Mouse (Mus musculus): ENCODE results near the gene Xpa. TPM values are rescaled to one million over a fixed set of nuclear protein-coding genes. Genes with fewer than 3 reads are reported as not detected.
A peak's percentile ranks its signal among the peaks of the same experiment; 100 is the strongest.

Gene Xpa
- polyA plus RNA-seq, 1 experiment from 2014 or later: 13.8 TPM

DNA sequence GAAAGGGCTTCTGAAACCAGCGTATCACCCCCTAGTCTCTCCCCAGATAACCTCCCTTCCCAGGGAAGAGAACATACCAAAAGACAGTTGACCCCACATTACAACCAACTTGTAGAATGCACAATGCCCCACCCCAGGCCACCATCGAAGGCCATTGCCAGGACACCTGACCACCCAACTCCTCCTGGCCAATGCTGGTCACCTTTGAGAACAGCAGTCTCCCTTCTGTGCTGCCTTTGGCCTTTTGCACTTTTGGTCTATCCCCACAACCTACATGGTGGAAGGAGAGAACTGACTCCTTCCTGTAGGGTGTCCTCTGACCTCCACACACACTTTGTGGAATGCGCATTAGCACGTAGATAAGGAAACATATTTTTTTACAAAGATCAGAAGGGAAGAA lies 78.6 kb downstream of the Xpa start:
- Histone ChIP-seq H3K27ac (replicated peaks) (peak overlapping the region; percentile 21; the same call in 1 of the 2 replicates), H3K9ac (no peak overlapping the region), H3K4me3 (no peak overlapping the region), H3K36me3 (peaks cover 99% of the 10 kb centered on the region), H3K9me3 (no peaks in the 10 kb centered on the region), H3K4me2 (no peak overlapping the region), H3K27me3 (replicated peaks) (no peaks in the 10 kb centered on the region), H3K4me1 (0 out of 2 replicates have a peak, but pooled peaks cover 4% of the 10 kb centered on the region)
- no peak for ATAC-seq (ENCODE audit: extremely low read depth, insufficient number of reproducible peaks, low FRiP score, low TSS enrichment)
- WGBS: 88% methylated on average over 4 of the region's 4 CpGs

DNA sequence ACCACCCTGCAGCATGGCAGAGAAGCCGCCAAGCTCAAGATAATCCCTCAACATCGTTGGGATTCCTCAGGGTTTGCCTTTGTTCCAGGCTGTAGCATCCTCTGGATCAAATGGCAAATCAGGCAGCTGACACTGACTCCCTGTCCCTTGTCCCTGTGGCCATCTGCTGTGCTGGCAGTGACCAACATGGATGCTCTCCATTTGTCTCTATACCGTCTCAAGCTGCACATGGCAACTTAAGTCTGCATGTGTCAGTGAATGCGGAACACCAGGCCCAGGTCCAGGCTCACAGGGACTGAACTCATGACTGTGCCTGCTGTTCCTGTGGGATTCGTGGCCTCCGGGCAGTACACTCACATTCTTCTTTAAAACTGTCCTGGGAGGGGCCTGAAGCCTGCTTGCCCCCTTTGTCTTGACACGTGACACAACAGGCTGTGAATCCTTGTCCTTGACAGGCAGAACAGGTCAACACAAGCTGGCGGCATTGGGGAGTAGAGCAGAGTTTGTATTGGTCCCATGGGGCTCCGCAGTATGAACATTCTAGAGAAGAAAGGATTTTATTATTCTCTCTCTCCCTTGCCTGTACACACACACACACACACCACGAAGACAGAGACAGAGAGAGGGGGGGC lies 79.5 kb downstream of the Xpa start:
- 69% methylated on average over 10 of the region's 10 CpGs for WGBS
- Histone ChIP-seq H3K27me3 (replicated peaks) (no peaks in the 10 kb centered on the region), H3K27ac (replicated peaks) (peak overlapping the region; percentile 21), H3K36me3 (peaks cover 99% of the 10 kb centered on the region), H3K9ac (no peak overlapping the region), H3K9me3 (no peaks in the 10 kb centered on the region), H3K4me3 (no peak overlapping the region), H3K4me1 (0 out of 2 replicates have a peak, but pooled peaks cover 4% of the 10 kb centered on the region), H3K4me2 (no peak overlapping the region)
- no peak for ATAC-seq (ENCODE audit: extremely low read depth, insufficient number of reproducible peaks, low FRiP score, low TSS enrichment)

DNA sequence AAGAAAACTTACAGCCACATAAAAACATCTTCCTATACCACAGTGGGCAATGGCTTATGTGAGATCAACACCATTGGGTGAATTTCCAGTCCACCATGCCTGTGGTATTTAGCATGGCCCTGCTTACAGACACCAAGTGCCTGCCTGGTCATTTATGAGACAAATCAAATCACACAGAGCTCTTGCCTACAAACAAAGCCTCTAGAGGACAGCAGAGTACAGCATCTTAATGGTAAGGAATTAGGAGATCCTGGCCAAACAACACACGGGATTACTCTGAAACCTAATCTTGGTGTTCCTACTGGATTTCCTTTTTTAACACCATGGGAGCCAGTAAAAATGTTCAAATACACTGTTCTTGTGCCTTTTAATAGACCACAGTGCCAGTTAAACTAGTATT lies 80.8 kb downstream of the Xpa start:
- Histone ChIP-seq H3K4me2 (no peak overlapping the region), H3K36me3 (peaks cover 98% of the 10 kb centered on the region), H3K27ac (replicated peaks) (no peak overlapping the region), H3K4me1 (peaks cover 5% of the 10 kb centered on the region; the same call in 1 of the 2 replicates), H3K4me3 (no peak overlapping the region), H3K9ac (no peak overlapping the region), H3K9me3 (no peaks in the 10 kb centered on the region), H3K27me3 (replicated peaks) (no peaks in the 10 kb centered on the region)
- 67% methylated on average over 1 of the region's 1 CpGs for WGBS
- ATAC-seq (ENCODE audit: extremely low read depth, insufficient number of reproducible peaks, low FRiP score, low TSS enrichment): no peak

DNA sequence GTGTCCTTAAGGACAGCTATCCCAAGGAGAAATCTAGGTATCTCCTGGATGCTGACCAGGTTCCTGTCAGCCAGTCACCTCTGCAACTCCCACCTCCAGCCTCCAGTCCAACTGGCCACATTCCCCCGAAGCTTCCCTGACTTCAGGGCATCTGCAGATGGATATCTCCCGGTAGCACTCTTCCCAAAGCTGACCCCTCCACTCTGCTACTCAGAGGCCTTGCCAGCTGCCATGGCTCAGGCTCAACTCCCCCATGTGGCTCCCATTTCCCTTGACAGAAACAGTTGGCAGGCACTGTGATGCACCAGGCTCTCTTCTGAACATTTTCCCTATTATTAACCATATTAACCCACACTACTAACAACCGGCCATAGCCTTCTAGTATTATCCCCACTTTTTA lies 84.8 kb downstream of the Xpa start:
- no peaks in the 10 kb centered on the region for H3K9me3 ChIP-seq

DNA sequence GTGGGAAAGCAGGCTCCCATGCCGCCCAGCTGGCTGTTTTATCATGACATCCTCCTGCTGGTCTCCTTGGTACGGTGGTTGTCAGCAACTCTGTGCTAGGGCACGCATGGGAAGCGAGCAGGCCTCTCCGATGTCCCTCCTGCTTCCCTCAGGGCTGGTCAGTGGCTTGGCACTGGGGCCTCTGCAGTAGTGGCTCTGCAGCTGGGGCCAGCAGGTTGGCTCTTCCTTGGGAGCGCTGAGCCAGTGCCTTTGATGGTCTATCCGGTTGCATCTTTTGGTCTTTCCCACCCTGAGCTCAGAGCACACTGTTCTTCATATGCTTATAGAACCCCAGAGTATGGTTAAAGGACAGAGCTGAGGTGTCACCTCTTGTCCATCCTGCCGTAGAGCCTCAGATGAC lies 86.0 kb downstream of the Xpa start:
- Histone ChIP-seq H3K27me3 (replicated peaks) (no peaks in the 10 kb centered on the region), H3K27ac (replicated peaks) (no peak overlapping the region), H3K4me2 (no peak overlapping the region), H3K36me3 (peaks cover 98% of the 10 kb centered on the region), H3K4me3 (no peak overlapping the region), H3K9me3 (no peaks in the 10 kb centered on the region), H3K4me1 (peaks cover 9% of the 10 kb centered on the region), H3K9ac (no peak overlapping the region; the same call in 1 of the 2 replicates)
- WGBS: 72% methylated on average over 8 of the region's 8 CpGs
- no peak for ATAC-seq (ENCODE audit: extremely low read depth, insufficient number of reproducible peaks, low FRiP score, low TSS enrichment)

More for the DNA sequence above, 84.8 kb downstream of the Xpa start:
- Histone ChIP-seq H3K4me2 (no peak overlapping the region), H3K9ac (no peak overlapping the region), H3K4me1 (peaks cover 9% of the 10 kb centered on the region), H3K4me3 (no peak overlapping the region), H3K27me3 (replicated peaks) (no peaks in the 10 kb centered on the region), H3K27ac (replicated peaks) (no peak overlapping the region), H3K36me3 (peaks cover 98% of the 10 kb centered on the region)
- no peak for ATAC-seq (ENCODE audit: extremely low read depth, insufficient number of reproducible peaks, low FRiP score, low TSS enrichment)
- WGBS: 55% methylated on average over 3 of the region's 3 CpGs

Other genes starting within 250 kb of the Xpa start
- gene Tdrd7, start 231.0 kb downstream of the Xpa start, polyA plus RNA-seq (2015; fragmentation: Nextera tagmentation; extraction: Ambion mirVana): 13.0 and 14.3 TPM in 2 replicates
- 171 and 182 TPM in 2 replicates for gene Tmod1, start 157.4 kb downstream of the Xpa start, polyA plus RNA-seq (2015; fragmentation: Nextera tagmentation; extraction: Ambion mirVana)
- gene Ncbp1, start 57.7 kb downstream of the Xpa start, polyA plus RNA-seq (2015; fragmentation: Nextera tagmentation; extraction: Ambion mirVana): 43.8 and 45.3 TPM in 2 replicates
- 25.9 and 26.8 TPM in 2 replicates for gene Tstd2, start 57.6 kb downstream of the Xpa start, polyA plus RNA-seq (2015; fragmentation: Nextera tagmentation; extraction: Ambion mirVana)
- gene Foxe1, start 147.3 kb upstream of the Xpa start, polyA plus RNA-seq (2015; fragmentation: Nextera tagmentation; extraction: Ambion mirVana): not detected in 2 replicates
- 7.1 and 9.4 TPM in 2 replicates for gene Trmo, start 193.1 kb upstream of the Xpa start, polyA plus RNA-seq (2015; fragmentation: Nextera tagmentation; extraction: Ambion mirVana)
- 3.1 and 12.6 TPM in 2 replicates for gene Hemgn, start 217.2 kb upstream of the Xpa start, polyA plus RNA-seq (2015; fragmentation: Nextera tagmentation; extraction: Ambion mirVana)

All from heart, embryonic 13.5 days (tissue).